ENCODE assay signal across 8 mouse cellular contexts in the genomic region with DNA sequence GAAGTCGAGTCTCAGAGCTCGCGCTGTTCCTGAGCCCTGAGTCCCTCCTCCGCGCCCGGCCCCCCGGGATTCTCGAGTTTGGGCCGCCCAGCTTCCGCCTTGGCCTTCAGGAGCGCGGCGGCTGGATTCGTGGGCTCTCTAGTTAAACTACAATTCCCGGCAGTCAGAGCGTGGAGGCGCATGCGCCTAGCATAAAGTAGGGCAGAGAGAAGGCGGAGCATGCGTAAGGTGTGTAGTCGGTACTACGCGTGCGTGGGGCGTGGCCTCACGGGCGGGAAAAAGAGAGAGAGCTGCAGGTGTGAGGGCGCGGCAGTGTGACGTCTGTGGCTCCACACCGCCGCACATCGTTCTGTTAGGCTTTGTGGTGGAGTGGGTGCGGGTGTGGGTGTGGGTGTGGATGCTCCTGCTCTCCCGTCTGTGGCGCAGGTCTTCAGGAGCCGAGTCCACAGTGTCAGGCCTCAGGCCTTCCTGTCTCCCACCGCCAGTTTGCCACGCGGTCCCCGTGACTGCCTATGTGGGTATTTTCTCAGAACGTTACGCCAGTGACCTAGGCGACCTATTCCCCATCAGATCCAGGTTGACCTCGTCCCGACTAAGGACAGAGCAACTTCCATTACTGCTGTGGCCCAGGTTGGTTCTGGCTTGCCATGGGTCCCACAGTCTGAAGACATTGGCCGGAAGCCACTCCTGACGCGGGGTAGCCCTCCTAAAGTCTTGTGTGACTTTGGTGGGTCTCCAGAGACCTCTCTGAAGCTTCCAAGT. TPM values are rescaled to one million over a fixed set of nuclear protein-coding genes. Genes with fewer than 3 reads are reported as not detected.
A peak's percentile ranks its signal among the peaks of the same experiment; 100 is the strongest.
DNase-seq lines count a peak whose midpoint lies in the region; ATAC-seq lines count a peak whose summit lies in the region.

A gene (minus strand): TSS at position 168 of the 762 bp plus-strand sequence.
A gene (plus strand): TSS at position 257 of the 762 bp plus-strand sequence.

- peak; percentile 94 for DNase-seq in T-cell, adult 2 months (ENCODE audit: low spot score)
- peak; percentile 96 to 97 for DNase-seq in cerebellum, postnatal 36 days
- DNase-seq in frontal cortex, postnatal 36 days (ENCODE audit: low spot score in 2 of 2) = peak; percentile 95 to 96
- DNase-seq in left cerebral cortex, adult 11 months (ENCODE audit: low spot score) = peak; percentile 89
- DNase-seq in lung, postnatal 4 days = peak; percentile 94 to 96
- peak; percentile 94 for DNase-seq in retina, postnatal 7 days (ENCODE audit: low read depth, low spot score)
- peak; percentile 82 for DNase-seq in urinary bladder, adult 2 months (ENCODE audit: low spot score)

- peak; percentile 96 for ATAC-seq in hindbrain, embryonic 15.5 days (ENCODE audit: low FRiP score, low read depth)

- peaks cover 28% of the 10 kb centered on the region for H3K4me1 ChIP-seq in hindbrain, embryonic 15.5 days (replicated peaks)

- H3K36me3 ChIP-seq in hindbrain, embryonic 15.5 days = peaks cover 12% of the 10 kb centered on the region

- H3K4me2 ChIP-seq in hindbrain, embryonic 15.5 days = peak within 1 kb of the TSS; percentile 87

- H3K27me3 ChIP-seq in hindbrain, embryonic 15.5 days = no peaks in the 10 kb centered on the region

- H3K9me3 ChIP-seq in hindbrain, embryonic 15.5 days = no peaks in the 10 kb centered on the region

- peak within 1 kb of the TSS; percentile 84 for H3K9ac ChIP-seq in hindbrain, embryonic 15.5 days

- 17% methylated on average over 49 of the region's 49 CpGs for WGBS in hindbrain, embryonic 15.5 days

- H3K27ac ChIP-seq in hindbrain, embryonic 15.5 days (replicated peaks) = peak within 1 kb of the TSS; percentile 68

- H3K4me3 ChIP-seq in hindbrain, embryonic 15.5 days = peak within 1 kb of the TSS; percentile 72

RNA-seq across cellular contexts. Expression of the first gene that starts in this region (rescaled TPM):
- 41.5 and 47.1 TPM in 2 replicates for polyA plus RNA-seq in hindbrain, embryonic 15.5 days (2015; fragmentation: Nextera tagmentation; extraction: Ambion mirVana)
- 18.5 and 22.3 TPM in 2 replicates for polyA plus RNA-seq in urinary bladder, adult 2 months (2012; rRNA removed)

RNA-seq across cellular contexts. Expression of the second gene that starts in this region (rescaled TPM):
- 2.3 and 2.8 TPM in 2 replicates for polyA plus RNA-seq in hindbrain, embryonic 15.5 days (2015; fragmentation: Nextera tagmentation; extraction: Ambion mirVana)
- polyA plus RNA-seq in urinary bladder, adult 2 months (2012; rRNA removed) = 0.62 and 0.74 TPM in 2 replicates

Comparison
In these comparisons a context has a peak if more than half of its experiments do, and no peak if none do; other contexts are left out.
1. Peak in every context shown above with its lines: DNase-seq, ATAC-seq, H3K4me3 ChIP-seq and H3K27ac ChIP-seq.